Mouse (Mus musculus) gastrocnemius, adult 2 months (tissue): ENCODE data around the gene Gm13040. TPM values are rescaled to one million over a fixed set of nuclear protein-coding genes. Genes with fewer than 3 reads are reported as not detected.
"Not testable (repeated sequence)": the region's sequence is repeated elsewhere in the genome, so short reads cannot be mapped to it uniquely, and the experiment has no call there.

Source experiments
- DNase-seq: peaks from one replicate; pipeline ENCODE4 v3.0.0; 2022
- H3K27ac ChIP-seq: fragments of 200-600 bp; 2 replicates; pipeline ENCODE4 v1.8.1; 2022; ENCODE audit warnings: mild to moderate bottlenecking
- H3K4me3 ChIP-seq: fragments of 200-600 bp; 2 replicates; pipeline ENCODE4 v1.8.1; 2022; ENCODE audit warnings: mild to moderate bottlenecking, moderate library complexity
- CTCF ChIP-seq: fragments of 200-600 bp; IDR thresholded peaks from 2 replicates; pipeline ENCODE4 v1.8.1; 2022; ENCODE audit warnings: antibody characterized with exemption, mild to moderate bottlenecking, moderate library complexity
- intact Hi-C: fragments of 180-260 bp; cut with DNase I; formaldehyde crosslinking; loops from one replicate; pipeline ENCODE4 v1.15.1; 2025
- long read RNA-seq, 2 experiments: library from polyadenylated mRNA; stranded (forward); transcript quantifications; one replicate each; pipeline ENCODE4 v2.0.0; 2021
- total RNA-seq, 2 experiments: library from RNA; stranded (reverse); gene quantifications; 2 replicates each; pipeline ENCODE4 v1.2.3; 2021

Gene Gm13040
- not detected for total RNA-seq
- long read RNA-seq, experiment 1: 0 reads
- long read RNA-seq, experiment 2: 0 reads

DNA sequence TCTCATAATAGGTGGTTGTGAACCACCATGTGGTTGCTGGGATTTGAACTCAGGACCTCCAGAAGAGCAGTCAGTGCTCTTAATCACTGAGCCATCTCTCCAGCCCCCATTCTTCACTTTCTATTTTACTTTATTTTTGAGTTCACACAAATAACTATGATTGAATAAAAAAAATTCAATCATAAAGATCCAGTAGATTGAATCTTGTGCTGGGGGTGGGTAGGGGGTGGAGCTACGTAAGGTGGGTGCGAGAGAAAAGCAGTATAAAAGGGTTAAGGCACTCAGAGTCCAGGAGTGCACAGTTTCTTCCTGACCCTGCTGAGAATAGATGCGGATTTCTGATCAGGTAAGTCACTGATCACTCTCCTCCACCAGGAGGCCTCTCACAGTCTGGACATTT is at the start of gene Gm13040:
Gene Gm13040, plus strand, starts transcription at position 301 of the 400 bp plus-strand sequence.
- intact Hi-C loops, H3K4me3 ChIP-seq, DNase-seq, H3K27ac ChIP-seq: not testable (repeated sequence)

DNA sequence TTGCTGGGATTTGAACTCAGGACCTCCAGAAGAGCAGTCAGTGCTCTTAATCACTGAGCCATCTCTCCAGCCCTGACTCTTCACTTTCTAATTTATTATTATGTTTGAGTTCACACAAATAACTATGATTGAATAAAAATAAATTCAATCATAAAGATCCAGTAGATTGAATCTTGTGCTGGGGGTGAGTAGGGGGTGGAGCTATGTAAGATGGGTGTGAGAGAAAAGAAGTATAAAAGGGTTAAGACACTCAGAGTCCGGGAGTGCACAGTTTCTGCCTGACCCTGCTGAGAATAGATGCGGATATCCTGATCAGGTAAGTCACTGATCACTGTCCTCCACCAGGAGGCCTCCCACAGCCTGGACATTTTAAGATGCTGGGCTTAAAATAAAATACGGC is 24.7 kb upstream of the Gm13040 start, which contains the start of gene Gm13043:
Gene Gm13043, plus strand, starts transcription at position 301 of the 400 bp plus-strand sequence.
- DNase-seq: no peak
- H3K4me3 ChIP-seq: no peak within 1 kb of the TSS
- TF ChIP-seq CTCF: no peak
- H3K27ac ChIP-seq: no peak within 1 kb of the TSS
- intact Hi-C loops: no loop called here

DNA sequence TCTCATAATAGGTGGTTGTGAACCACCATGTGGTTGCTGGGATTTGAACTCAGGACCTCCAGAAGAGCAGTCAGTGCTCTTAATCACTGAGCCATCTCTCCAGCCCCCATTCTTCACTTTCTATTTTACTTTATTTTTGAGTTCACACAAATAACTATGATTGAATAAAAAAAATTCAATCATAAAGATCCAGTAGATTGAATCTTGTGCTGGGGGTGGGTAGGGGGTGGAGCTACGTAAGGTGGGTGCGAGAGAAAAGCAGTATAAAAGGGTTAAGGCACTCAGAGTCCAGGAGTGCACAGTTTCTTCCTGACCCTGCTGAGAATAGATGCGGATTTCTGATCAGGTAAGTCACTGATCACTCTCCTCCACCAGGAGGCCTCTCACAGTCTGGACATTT is 15.6 kb downstream of the Gm13040 start, which contains the start of the genes BC080695 and Gm13057:
Gene BC080695, plus strand, starts transcription at position 301 of the 400 bp plus-strand sequence.
Gene Gm13057, plus strand, starts transcription at position 310 of the 400 bp plus-strand sequence.
- intact Hi-C loops, H3K27ac ChIP-seq, H3K4me3 ChIP-seq, DNase-seq: not testable (repeated sequence)

Other genes starting within 250 kb of the Gm13040 start
- 1 to 10 TPM; 4.5 to 7.7 TPM for gene Pdpn, start 236.4 kb upstream of the Gm13040 start, total RNA-seq
- 10 to 100 TPM; 27.1 to 39.4 TPM for gene Lrrc38, start 186.2 kb upstream of the Gm13040 start, total RNA-seq
- not detected for gene Pramel1, start 141.5 kb upstream of the Gm13040 start, total RNA-seq
- gene Pramef8, start 123.5 kb upstream of the Gm13040 start, total RNA-seq: 1 to 10 TPM; 6.2 to 7.8 TPM
- not detected for gene Oog4, start 85.6 kb upstream of the Gm13040 start, total RNA-seq
- not detected for gene Gm13043, start 24.6 kb upstream of the Gm13040 start, total RNA-seq
- not detected for gene BC080695, start 15.7 kb downstream of the Gm13040 start, total RNA-seq
- gene Gm13057, start 15.8 kb downstream of the Gm13040 start, total RNA-seq: not detected
- gene Gm13083, start 79.0 kb downstream of the Gm13040 start, total RNA-seq: not detected
- gene Gm13088, start 121.3 kb downstream of the Gm13040 start, total RNA-seq: not detected
- not detected for gene Gm13089, start 166.8 kb downstream of the Gm13040 start, total RNA-seq
- gene Gm13078, start 183.5 kb downstream of the Gm13040 start, total RNA-seq: not detected